Mouse (Mus musculus) layer of hippocampus, postnatal 14 days (tissue): ENCODE measurements around the gene Fads2. TPM values are rescaled to one million over a fixed set of nuclear protein-coding genes. Genes with fewer than 3 reads are reported as not detected.
"Not testable (repeated sequence)": the region's sequence is repeated elsewhere in the genome, so short reads cannot be mapped to it uniquely, and the experiment has no call there.

Source experiments
- DNase-seq, 2 experiments: peaks; one replicate each; pipeline ENCODE4 v3.0.0; 2021 to 2022; ENCODE audit warnings: low spot score in 2 of 2, mixed read lengths in 1 of 2
- long read RNA-seq, 2 experiments: library from polyadenylated mRNA; stranded (forward); transcript quantifications; one replicate each; pipeline ENCODE4 v2.0.0; 2021
- total RNA-seq, 2 experiments: library from RNA; stranded (reverse); gene quantifications; 2 replicates each; pipeline ENCODE4 v1.2.3; 2021

The Fads2 gene
- total RNA-seq: 100 to 1,000 TPM; 230 to 239 TPM
- long read RNA-seq, experiment 1, transcript Fads2-201 (12 exons, 3,150 nt): major isoform, 286 of 331 reads
- long read RNA-seq, experiment 1, partial matches to known transcripts: 17 of 331 reads
- long read RNA-seq, experiment 1, other reads (novel, unspliced or antisense): 26 of 331 reads
- long read RNA-seq, experiment 2, transcript Fads2-201 (12 exons, 3,150 nt): major isoform, 291 of 359 reads
- long read RNA-seq, experiment 2, partial matches to known transcripts: 63 of 359 reads
- long read RNA-seq, experiment 2, other reads (novel, unspliced or antisense): 5 of 359 reads

DNA sequence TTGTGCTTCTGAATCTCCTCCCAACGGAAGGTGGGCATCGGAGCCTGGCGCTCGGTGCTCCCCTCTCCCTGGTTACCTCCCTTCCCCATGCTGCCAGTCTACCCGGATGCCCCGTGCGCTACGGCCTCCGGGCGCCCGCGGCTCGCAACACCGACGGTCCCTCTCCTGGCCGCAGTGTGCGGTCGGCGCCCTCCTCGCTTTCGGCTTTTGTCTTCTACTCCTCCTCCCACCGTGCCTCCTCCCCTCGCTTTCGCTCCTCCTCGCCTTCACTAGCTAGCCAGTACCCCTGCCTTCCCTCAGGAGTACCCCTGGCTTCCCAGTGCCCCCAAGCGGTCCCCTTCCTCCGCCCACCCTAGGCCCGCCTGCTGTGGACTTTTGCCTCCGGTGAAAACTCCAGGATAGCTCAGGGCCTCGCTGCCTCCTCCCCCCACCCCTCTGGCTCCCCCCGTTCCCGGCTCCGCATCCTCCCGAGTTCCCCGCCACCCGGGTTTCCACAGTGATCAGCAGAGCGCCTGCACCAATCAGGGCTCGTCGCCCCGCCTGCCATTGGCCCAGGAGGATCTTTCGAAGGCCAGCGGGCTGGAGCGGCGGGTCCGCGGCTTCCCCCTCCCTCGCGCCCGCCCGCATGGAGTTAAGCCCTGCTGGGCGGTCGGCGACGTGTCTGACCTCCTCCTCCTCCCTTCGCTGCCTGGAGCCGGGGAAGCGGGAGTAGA is at the start of gene Fads2:
Gene Fads2, minus strand, starts transcription at position 406 of the 713 bp plus-strand sequence.
- peak; percentile 92 to 97 for DNase-seq

DNA sequence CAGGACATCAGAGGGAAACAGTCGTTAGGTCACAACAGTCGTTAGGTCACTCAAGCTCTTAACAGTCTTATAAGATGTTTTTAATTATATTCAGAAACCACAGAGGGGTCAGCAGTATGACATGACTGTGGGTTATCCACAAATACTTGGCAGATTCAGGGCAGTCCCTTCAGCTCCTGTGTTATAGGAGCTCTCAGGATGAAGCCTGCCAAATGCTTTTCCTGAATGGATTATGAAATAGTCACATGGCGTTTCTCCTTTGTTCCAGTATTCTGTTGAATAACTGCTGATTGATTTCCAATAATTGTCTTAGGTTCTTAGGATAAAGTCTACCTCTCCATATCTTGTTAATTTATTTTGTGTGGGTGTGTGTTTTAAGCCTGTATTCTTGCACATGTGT is 47.6 kb upstream of the Fads2 start:
- no peak for DNase-seq

DNA sequence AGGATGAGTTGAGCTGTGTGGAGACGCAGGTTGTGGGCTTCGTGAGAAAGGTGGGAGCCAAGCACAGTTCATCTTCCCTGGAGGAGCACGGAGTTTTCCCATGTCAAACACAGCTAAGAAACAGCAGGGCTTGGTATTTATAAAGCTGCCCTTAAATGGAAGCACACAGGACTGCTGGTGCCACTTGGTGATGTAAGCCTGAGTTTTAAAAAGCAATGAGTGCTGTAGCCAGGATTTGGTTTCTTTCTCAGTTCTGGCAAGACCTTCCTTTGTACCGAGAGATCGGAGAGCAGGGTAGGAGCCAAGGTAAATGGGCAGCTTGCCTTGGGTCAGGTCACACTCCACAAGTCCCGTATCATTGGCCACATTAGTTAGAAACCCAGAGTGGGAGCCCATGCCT is 47.0 kb upstream of the Fads2 start:
- DNase-seq: peak in 1 of 2 experiments; percentile 23

DNA sequence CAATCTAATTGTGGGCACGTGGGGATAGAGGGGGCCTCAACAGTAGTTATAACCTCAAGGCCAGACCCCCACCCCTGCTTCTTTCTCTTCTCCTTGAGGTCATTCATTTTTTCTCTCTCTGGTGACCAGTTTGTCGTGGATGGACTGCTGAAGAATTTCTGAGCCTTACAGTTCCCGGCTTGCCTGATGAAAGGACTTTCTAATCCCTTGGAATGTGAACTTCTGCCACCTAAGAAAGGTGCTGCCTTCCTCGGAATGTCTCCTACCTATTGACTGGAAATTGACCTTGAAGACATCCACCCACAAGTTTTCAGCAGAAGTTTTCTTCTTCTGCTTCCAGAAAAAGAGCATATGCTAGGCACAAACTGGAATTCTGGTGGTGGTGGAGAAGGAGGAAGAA is 42.9 kb upstream of the Fads2 start:
- no peak for DNase-seq

DNA sequence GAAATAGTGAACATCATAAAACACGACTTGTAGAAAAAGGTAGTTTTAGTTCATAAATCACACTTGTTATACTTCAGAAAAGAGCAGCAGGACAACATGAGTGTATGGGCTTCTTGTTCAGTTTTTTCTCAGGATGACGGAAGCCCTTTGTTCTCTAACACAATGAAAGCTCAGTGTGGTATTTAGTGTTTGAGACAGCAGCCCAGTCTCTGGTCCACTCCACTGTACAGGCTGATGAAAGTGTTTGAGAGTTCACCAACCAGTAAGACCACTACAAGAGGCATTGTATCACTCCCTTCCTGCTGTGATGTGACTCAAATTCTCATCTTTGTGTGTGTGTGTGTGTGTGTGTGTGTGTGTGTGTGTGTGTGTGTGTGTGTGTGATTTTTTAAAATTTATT is 42.1 kb upstream of the Fads2 start:
- DNase-seq: no peak

DNA sequence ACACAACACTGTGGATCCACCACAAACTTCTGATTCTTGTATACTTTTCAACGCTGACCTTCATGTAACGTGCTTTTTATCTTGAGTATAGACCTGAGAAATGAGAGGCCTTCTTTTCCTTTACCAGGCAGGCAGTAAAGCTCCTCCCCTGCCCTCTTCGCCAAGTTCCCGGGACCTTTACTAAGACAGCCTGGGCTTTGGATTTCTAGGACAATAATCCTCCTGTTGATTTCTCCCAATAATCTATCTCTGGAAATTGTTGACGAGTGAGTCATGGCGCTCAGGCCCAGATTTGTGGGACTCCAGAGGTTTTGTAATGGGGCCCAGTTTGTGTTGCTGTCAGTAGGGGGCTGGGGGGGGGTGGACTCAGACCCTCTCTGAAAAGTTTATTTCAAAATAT is 38.2 kb upstream of the Fads2 start:
- no peak for DNase-seq

DNA sequence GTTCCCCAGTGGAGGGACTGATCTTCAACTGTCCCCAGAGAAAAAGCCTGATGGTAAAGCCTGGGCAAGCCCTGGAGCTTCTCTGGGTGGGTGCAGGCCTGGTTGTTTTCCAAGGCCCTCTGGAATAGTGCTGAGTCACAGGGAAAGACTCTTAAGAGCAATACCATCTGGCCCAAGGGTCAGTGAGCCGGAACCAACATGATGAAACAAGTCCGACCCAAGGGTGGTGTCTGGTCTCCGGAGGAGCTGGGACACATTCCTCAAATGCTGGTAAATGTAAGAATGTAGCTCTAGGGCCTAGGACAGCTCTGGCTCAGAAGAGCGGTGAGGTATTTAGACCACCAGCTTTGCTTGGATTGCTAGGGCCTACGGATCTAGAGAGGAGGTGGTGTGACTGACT is 35.9 kb upstream of the Fads2 start:
- DNase-seq: no peak

DNA sequence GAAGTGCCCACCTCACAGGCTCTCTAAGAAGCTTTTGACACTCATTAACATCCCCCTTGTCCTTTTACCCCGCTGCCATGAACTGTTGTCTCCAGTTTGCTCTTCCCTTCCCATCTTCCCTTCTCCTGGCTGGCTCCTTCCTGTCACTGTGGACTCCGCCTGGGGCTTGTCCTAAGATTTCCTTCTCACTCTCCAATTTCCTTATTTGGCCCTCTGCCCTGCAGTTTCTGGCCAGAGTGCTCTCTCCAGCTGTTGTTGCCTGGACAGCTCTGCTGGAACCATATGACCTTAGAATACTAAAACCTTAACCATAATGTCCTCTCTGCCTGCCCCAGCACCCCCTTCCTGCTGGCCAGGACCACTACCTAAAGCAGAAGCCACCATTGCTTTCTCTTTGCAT is 33.1 kb upstream of the Fads2 start:
- peak in 1 of 2 experiments; percentile 28 for DNase-seq

DNA sequence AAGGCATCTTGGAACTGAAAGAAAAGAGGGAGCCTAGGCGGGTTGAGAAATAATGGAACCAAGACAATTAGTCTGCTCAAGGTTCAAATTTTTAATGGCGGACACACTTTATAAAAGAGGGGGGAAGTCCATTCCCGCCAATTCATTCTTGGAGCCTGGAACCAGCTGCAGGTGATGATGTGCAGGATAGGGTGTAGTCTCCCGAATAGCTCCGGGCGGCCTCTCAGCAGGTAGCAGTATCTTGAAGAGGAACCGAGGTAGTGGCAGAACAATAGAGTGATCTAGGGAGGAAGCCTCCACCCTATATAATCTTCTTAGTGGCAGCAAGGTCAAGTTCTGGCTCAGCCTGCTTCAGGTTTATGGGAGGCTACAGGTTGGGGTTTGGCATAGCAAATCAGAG is 28.0 kb upstream of the Fads2 start:
- not testable (repeated sequence) for DNase-seq

DNA sequence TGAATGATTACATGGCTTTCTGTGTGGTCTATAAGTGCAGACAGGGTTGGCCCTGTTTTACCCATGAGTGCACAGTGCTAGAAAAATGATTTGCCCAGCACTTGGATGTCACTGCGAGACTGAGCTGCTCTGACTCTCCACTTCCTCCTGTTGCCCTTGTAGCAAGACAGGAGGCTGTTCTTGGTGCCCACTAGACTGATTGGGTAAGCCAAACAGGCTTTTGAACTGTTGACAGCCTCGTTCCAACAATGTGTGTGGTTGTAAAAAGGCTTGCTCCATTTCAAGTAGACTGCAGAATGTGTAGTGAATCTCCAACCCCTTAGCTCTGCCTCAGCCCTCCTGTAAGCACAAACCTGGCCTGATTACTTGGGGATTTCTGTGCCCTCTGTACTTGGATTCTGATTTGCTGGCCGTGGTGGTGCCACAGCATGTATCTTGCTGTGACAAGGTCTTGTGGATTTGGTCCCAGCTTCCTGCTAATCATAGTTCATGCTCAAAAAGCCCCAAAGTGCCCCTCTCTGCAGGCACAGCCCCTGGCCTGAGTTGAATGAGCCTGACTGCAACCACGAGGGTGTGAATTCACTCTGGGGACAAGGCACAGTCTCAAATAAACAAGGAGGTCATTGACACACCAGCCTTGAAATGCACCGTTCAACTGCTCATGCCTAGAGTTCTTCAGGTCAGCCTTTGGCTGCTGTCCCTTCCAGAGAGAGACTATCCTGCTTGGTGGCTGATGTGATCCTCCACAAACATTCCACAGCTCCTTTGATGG is 25.1 kb upstream of the Fads2 start:
- no peak for DNase-seq

DNA sequence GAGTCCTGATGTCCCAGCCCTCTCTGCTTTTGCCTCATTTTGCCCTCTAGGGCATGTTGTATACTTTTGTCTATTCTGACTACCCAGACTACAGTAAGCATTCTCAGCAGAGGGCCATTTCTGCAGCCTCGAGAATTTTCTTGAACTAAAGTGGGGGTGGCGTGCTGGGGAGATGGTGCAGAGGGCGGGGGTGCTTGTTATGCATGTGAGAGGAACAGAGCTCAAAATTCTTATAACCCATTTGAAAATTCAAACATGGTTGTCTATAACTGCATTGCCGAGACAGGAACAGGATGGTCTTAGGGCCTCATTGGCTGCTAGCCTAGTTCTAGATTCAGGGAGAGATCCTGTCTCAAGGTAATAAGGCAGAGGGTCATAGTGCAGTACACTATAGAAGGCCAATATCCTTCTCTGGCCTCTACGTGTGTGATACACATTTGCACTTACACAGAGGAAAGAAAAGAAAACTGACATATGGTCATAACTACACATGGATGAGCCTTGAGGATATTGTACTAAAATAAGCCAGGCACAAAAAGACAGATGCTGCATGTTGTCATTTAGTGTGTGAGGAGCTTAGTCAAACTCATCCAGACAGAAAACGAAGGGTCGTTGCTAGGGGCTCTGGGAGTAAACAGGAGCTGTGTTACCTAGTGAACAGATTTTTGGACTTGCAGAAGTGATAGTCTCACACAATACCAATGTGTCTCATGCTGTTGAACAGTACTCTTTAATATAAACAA is 22.5 kb upstream of the Fads2 start:
- DNase-seq: peak in 1 of 2 experiments; percentile 49

DNA sequence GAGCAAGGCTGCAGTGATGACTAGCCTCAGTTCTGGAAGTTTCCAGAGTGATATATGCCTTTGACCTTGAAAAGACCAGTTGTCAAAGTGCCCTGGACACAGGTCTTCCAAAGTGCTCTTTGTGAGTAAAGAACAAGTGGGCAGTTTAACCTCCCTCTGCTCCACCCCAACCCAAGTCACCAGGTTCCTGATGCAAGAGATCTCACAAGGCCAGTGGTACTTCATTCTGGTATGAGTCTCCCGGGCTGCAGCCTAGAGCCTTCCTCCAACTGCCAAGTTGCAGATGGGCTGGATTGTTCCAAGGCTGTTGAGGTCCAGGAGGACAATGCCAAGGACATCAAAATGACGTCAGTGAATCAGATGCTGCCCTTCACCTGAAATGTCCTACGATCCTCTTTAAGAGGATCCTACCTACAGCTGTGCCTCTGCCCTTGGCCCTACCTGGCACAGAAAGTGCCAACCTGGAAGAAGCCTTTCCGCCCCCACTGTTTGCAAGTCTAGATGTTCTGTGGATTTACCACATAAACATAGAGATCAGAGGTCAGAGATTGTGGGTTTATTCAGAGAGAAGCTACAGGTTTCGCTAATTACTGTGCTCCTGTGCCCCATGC is 20.6 kb upstream of the Fads2 start:
- no peak for DNase-seq

DNA sequence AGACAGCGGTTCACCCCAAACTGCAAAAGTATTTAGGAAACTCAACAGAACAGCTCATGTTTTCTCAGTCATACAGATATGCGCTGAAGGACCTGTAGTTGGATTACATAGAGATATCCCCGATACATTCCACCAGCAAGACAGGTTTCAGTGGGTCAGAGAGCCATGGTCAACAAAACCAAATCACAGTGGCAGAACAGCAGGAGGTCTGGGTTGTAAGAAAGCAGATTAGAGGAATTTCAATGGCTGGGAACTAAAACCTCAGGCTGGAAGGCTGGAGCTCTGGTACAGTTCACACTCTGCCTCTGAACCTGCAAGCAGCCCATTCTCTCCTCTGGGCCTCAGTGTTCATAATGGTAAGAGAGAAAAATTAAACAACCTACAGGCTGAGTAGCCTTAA is 15.1 kb upstream of the Fads2 start:
- no peak for DNase-seq

DNA sequence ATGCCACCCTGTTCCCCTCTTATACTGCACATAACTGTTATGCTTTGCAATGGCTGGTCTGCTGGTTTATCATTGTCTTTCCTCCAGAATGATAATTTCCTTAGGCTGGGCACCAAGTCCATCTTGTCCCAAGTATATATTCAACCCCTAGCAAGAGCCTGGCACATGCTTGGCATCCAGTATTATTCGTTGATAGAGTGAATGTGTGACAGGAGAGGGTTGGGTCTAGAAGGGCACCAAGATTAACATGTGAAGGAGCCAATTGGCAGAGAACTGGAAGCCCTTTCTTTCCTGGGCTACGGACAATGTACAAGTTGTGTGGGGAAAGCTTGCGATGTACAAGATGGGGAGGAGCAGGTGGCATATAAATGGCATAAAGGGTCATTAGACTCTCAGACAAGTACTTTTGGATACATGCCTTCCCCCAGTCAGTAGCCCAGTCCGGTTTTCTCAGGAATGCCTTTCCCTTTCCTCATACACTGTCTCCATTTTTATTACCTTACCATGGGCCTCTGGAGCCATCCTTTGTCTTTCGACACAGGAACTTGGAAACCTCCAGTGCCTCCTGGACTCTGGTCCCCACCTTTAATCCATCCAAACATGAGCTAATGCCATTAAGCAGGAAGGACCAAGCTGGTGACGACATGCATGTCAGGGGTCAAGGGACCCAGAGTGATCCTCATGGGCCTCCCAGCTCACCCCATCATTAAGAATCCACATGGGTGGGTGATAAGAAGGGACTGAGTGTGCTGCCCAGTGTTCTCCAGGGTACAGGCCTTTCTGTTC is 14.0 kb upstream of the Fads2 start:
- no peak for DNase-seq

DNA sequence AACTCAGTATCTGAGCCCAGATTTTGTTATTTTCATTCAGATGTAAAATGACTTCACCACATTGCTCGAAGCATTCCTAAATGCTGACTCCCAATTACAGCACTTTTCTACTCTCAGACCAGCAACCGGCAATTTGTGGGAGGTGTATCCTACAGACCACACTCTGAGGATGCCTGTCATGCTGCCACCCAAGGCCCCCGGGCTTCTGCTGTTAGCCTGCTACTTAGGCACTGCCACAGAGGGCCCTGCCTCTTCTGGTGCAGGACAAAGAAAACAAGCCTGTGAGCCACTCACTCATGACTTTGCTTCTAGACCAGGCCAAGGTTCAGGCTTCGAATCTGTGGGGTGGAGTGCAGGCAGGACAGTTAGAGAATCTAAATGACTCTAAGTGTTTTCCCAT is 11.4 kb upstream of the Fads2 start:
- no peak for DNase-seq

DNA sequence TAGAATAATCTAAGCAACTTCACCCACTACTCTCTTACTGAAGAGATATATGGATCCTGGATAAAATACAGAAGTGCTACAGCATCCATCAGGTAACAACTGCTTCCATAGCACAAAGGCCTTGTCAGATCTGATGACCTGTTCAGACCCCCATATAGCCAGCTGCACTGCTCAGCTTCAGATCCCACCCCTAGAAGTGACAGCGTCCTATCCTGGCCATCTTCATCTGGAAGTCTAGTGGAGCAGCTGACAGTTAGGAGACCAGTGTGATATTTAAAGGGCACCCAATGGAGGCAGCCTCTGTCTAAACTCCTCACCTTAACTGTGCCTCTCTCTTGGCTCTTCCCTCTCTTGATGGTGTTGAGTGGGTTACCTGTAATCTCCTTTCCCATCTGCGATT is 7.1 kb upstream of the Fads2 start:
- no peak for DNase-seq

DNA sequence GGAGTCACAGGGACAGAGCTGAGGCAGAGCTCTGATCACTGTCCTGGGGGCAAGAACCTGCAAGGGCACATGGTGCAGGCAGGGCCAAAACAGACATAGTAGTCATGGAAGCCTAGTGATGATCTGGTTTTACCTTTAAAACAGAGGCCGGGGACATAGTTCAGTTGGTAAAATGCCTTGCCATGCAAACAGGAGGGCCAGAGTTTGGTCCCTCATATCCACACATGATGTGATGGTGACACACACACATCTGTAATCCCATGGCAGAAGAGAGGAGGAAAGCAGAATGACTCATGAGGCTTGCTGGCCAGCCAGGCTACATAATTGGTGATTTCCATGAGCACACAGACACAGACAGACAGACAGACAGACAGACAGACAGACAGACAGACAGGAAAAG is 6.6 kb upstream of the Fads2 start:
- no peak for DNase-seq

DNA sequence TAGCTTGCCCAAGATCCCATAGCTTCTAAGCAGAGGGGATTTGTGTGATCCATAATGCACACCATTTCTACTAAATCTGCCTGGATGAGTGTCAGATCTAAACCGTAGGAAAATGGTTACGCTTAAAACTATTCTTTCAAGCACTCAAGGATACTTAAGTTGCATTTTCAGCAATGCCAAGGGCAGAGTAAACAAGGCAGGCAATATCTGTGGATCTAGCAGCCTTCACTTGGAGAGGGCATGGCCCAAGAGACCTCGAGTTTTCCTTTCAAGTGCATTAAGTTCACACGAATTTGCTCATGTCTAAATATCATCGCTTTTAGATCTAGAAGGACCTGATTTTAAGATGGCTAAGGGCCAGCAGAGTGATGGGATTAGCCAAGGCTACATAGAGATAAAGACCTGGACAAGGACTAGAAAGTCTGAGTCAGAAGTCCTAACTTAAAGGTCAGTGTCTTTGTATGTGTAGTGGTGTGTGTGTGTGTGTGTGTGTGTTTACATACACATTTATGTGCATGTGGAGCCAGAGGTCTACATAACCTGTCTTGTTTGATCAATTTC is 5.6 kb upstream of the Fads2 start:
- DNase-seq: no peak

DNA sequence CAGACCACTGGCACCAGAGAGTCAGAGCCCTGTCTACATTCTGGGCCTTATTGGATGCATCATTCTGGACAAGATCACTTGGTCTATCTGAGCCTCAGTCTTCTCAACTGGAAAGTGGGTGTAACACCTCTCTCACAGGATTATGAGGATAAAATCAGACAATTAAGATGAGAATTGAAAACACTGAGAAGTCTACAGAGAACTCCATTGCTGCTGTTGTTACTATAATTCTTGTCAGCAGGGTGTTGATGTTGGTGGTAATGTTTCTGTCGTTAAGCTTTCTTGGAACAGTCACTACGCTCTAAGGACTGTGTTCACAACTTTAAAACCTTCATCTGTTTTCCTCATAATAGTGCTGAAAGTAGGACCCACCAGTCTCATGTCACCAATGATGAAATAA is 5.1 kb upstream of the Fads2 start:
- no peak for DNase-seq

DNA sequence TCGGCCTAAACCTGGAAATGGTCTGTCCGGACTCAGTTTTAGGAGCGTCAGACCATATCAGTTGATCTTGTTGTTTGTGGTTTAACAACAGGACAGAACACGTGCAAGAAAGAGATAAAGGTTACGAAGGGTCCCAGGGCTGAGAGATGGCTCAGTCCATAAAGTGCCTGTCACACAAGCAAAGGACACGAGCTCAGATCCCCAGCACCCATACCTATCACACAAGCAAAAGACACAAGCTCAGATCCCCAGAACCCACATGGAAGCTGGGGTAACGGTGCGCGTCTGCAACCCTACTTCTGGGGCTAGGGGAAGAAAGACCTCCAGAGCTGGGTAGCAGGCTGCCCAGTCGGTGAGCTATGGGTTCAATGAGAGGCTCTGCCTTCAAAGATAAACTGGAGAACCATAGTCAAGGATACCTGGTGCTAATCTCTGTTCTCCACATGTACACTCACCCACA is 3.5 kb upstream of the Fads2 start:
- no peak for DNase-seq
